In the genomic region with DNA sequence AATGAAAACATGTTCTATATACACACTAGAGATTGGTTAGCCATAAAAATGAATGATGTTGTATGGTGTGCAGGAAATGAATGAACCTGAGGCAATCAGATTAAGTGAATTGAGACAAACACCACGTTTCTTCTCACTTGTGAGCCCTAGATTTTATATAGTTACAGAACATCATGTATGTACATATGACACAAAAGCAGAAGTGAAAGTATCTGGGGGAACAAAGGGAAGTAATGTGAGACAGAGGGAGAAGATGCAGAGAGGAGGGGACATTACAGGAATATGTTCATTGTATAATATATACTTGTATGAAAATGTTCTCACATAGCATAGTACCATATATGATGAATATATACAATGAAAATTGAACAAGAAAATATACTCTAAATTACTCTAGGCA, we compare ENCODE assay signal across 21 mouse cellular contexts.
A peak's percentile ranks its signal among the peaks of the same experiment; 100 is the strongest.
DNase-seq lines count a peak whose midpoint lies in the region; ATAC-seq lines count a peak whose summit lies in the region.
"Had no signal": no experiment of that assay in that cellular context is flagged by ENCODE, and none has a peak within 500 bp of the region (broad histone marks: within the 10 kb centered on the region; RNA-seq: fewer than 3 reads in every experiment).

No protein-coding gene starts in this region.

- no peak overlapping the region for H3K4me3 ChIP-seq in macrophage (ENCODE audit: inconsistent target)
- H3K4me3 ChIP-seq: embryonic facial prominence, embryonic 15.5 days; heart, embryonic 13.5 days; limb, embryonic 13.5 days had no signal

- no peaks in the 10 kb centered on the region for H3K79me2 ChIP-seq in macrophage (ENCODE audit: inconsistent target)

- DNase-seq in spleen, postnatal 36 days (ENCODE audit: low spot score in 2 of 2): peak; percentile 52 to 71
- DNase-seq in spleen, adult 12 weeks (ENCODE audit: low spot score): no peak
- DNase-seq in gastrocnemius, postnatal 25 days: no peak
- no peak for DNase-seq in right cerebral cortex, adult 2 months (ENCODE audit: low spot score in 2 of 2)
- DNase-seq in embryo, embryonic 10 days (ENCODE audit: low spot score): no peak
- DNase-seq: adrenal gland, adult 8-10 months; cerebellum, adult 8-10 months; embryo, embryonic 11 days; gastrocnemius, postnatal 14 days; heart, postnatal 36 days; kidney, adult 2 months; kidney, postnatal 25 days; lung, postnatal 14 days; midbrain, embryonic 14.5 days had no signal

- no CpG with 5 or more reads among the region's 1 CpGs for WGBS in macrophage (ENCODE audit: missing documents)

- H3K27ac ChIP-seq in macrophage: peak overlapping the region; percentile 52
- H3K27ac ChIP-seq: embryonic facial prominence, embryonic 15.5 days; heart, embryonic 13.5 days; limb, embryonic 13.5 days; stomach, postnatal 0 days had no signal

- peak; percentile 80 for ATAC-seq in granulocyte monocyte progenitor cell, adult 5-6 weeks (replicated peaks; ENCODE audit: poor library complexity, severe bottlenecking)
- ATAC-seq: CD4-positive, CD25-positive, alpha-beta regulatory T cell, adult 4 months had no signal

- H3K36me3 ChIP-seq in macrophage (ENCODE audit: inconsistent target): no peaks in the 10 kb centered on the region
- H3K36me3 ChIP-seq: embryonic facial prominence, embryonic 15.5 days; heart, embryonic 13.5 days; limb, embryonic 13.5 days had no signal

Comparison
In these comparisons a context has a peak if more than half of its experiments do, and no peak if none do; other contexts are left out.
1. DNase-seq: peak in spleen, postnatal 36 days (2 of 2); none in spleen, adult 12 weeks (single experiment), gastrocnemius, postnatal 25 days (single experiment), right cerebral cortex, adult 2 months (0 of 2) and embryo, embryonic 10 days (single experiment).